Mouse (Mus musculus) left cerebral cortex, postnatal 36 days (tissue): ENCODE measurements around the gene Ovgp1. TPM values are rescaled to one million over a fixed set of nuclear protein-coding genes. Genes with fewer than 3 reads are reported as not detected.
"Not testable (repeated sequence)": the region's sequence is repeated elsewhere in the genome, so short reads cannot be mapped to it uniquely, and the experiment has no call there.

ENCODE experiments used
- DNase-seq, 2 experiments: peaks; one replicate each; pipeline ENCODE4 v3.0.0; 2021 to 2022; ENCODE audit warnings: low spot score in 2 of 2, mixed read lengths in 1 of 2
- intact Hi-C: fragments of 180-260 bp; cut with DNase I; formaldehyde crosslinking; loops from one replicate; pipeline ENCODE4 v1.15.1; 2025
- total RNA-seq, 2 experiments: library from RNA; stranded (reverse); gene quantifications; 2 replicates each; pipeline ENCODE4 v1.2.3; 2021

The Ovgp1 gene
- total RNA-seq, 2 experiments from 2014 or later = 1.1 to 4.9 TPM

GRCm38 (mm10) chr3:105989611-105990010 is 16.1 kb downstream of the Ovgp1 start:
- intact Hi-C loops = loop anchor here (5.0 kb wide), 1 partner anchor 888 kb away; no protein-coding TSS in a partner anchor
- not testable (repeated sequence) for DNase-seq

- peak in 1 of 2 experiments; percentile 22 for DNase-seq
- intact Hi-C loops = loop anchor here (1.0 to 5.0 kb wide), 2 partner anchors 457 to 886 kb away; no protein-coding TSS in a partner anchor
These were observed 18.3 kb downstream of the Ovgp1 start for GRCm38 (mm10) chr3:105991653-105992283.

- intact Hi-C loops = loop anchor here (5.0 kb wide), 1 partner anchor 883 kb away; no protein-coding TSS in a partner anchor
- no peak for DNase-seq
These were observed 21.2 kb downstream of the Ovgp1 start for GRCm38 (mm10) chr3:105994730-105995129.

- intact Hi-C loops = no loop called here
- DNase-seq = no peak
These were observed 27.3 kb downstream of the Ovgp1 start for GRCm38 (mm10) chr3:106000707-106001375.

- intact Hi-C loops = no loop called here
- DNase-seq = peak; percentile 14 to 18
These were observed 28.2 kb downstream of the Ovgp1 start for GRCm38 (mm10) chr3:106001416-106002370.

GRCm38 (mm10) chr3:106003360-106003759 is 29.8 kb downstream of the Ovgp1 start:
- intact Hi-C loops, DNase-seq: not testable (repeated sequence)

- DNase-seq = no peak
- intact Hi-C loops = no loop called here
These were observed 41.0 kb downstream of the Ovgp1 start, which contains the start of gene Pifo for GRCm38 (mm10) chr3:106014546-106014945. Pifo (minus strand) TSS chr3:106014646.

- intact Hi-C loops = loop anchor here (10.0 kb wide), 1 partner anchor 423 kb away; no protein-coding TSS in a partner anchor
- DNase-seq = no peak
These were observed 48.3 kb downstream of the Ovgp1 start for GRCm38 (mm10) chr3:106021840-106022239.

- intact Hi-C loops = loop anchor here (10.0 kb wide), 1 partner anchor 421 kb away; no protein-coding TSS in a partner anchor
- DNase-seq = no peak
These were observed 50.6 kb downstream of the Ovgp1 start for GRCm38 (mm10) chr3:106024135-106024534.

GRCm38 (mm10) chr3:106032781-106033180 is 59.3 kb downstream of the Ovgp1 start, which contains the start of gene Chil5:
Chil5 (minus strand) TSS chr3:106032814.
- DNase-seq = no peak
- intact Hi-C loops = no loop called here

Other genes starting within 250 kb of the Ovgp1 start
- gene Rap1a, start 172.4 kb upstream of the Ovgp1 start, total RNA-seq = 10 to 100 TPM; 57.7 to 72.0 TPM
- gene Adora3, start 102.9 kb upstream of the Ovgp1 start, total RNA-seq = 1 to 10 TPM in 1 of 2 experiments, under 1 TPM in 1; 0.81 to 1.3 TPM
- not detected for gene Tmigd3, start 102.8 kb upstream of the Ovgp1 start, total RNA-seq
- gene I830077J02Rik, start 41.0 kb upstream of the Ovgp1 start, total RNA-seq = 1 to 10 TPM; 1.4 to 1.8 TPM
- gene Wdr77, start 14.3 kb upstream of the Ovgp1 start, total RNA-seq = 10 to 100 TPM; 46.9 to 50.7 TPM
- 100 to 1,000 TPM; 256 to 269 TPM for gene Atp5f1, start 13.6 kb upstream of the Ovgp1 start, total RNA-seq
- not detected for gene Pifo, start 40.9 kb downstream of the Ovgp1 start, total RNA-seq
- gene Chil5, start 59.1 kb downstream of the Ovgp1 start, total RNA-seq = not detected
- under 1 TPM; 0.62 to 0.86 TPM for gene Chia1, start 139.5 kb downstream of the Ovgp1 start, total RNA-seq
- not detected for gene Chil3, start 193.9 kb downstream of the Ovgp1 start, total RNA-seq
- not detected for gene Chil4, start 245.8 kb downstream of the Ovgp1 start, total RNA-seq